Mouse (Mus musculus): ENCODE measurements around the gene Tgfbr1. TPM values are rescaled to one million over a fixed set of nuclear protein-coding genes. Genes with fewer than 3 reads are reported as not detected.

Gene Tgfbr1
- total RNA-seq, 1 experiment, result 31.7 TPM

GRCm38 (mm10) chr4:47311467-47311866 is 41.6 kb upstream of the Tgfbr1 start:
- no peak overlapping the region for H3K4me3 ChIP-seq (ENCODE audit: insufficient read depth in 1 of 2, low read depth in 1 of 2, low read length in 2 of 2, poor library complexity in 1 of 2, severe bottlenecking in 1 of 2)

GRCm38 (mm10) chr4:47311929-47312328 is 41.1 kb upstream of the Tgfbr1 start:
- H3K4me1 ChIP-seq (ENCODE audit: control insufficient read depth in 2 of 2, insufficient read depth in 2 of 2, low read length in 2 of 2, poor library complexity in 1 of 2), result no peaks in the 10 kb centered on the region
- DNase-seq (ENCODE audit: low read depth, low spot score), result no peak
- H3K9ac ChIP-seq (ENCODE audit: insufficient read depth, low read depth, low read length, poor library complexity, severe bottlenecking), result no peak overlapping the region
- no peak overlapping the region for H3K4me3 ChIP-seq (ENCODE audit: insufficient read depth in 1 of 2, low read depth in 1 of 2, low read length in 2 of 2, poor library complexity in 1 of 2, severe bottlenecking in 1 of 2)
- no peaks in the 10 kb centered on the region for H3K36me3 ChIP-seq (ENCODE audit: control insufficient read depth, insufficient read depth, low read length, poor library complexity, severe bottlenecking)
- H3K27ac ChIP-seq (ENCODE audit: insufficient read depth, low read depth, low read length, poor library complexity, severe bottlenecking), result no peak overlapping the region
- H3K9me3 ChIP-seq (ENCODE audit: control insufficient read depth, insufficient read depth, low read depth, low read length), result no peaks in the 10 kb centered on the region
- TF ChIP-seq MAFK (IDR thresholded peaks at IDR 0.05; ENCODE audit: insufficient read depth, low read depth, low read length) (no peak), ZNF384 (IDR thresholded peaks at IDR 0.05; ENCODE audit: low read depth, low read length) (no peak), CHD2 (IDR thresholded peaks at IDR 0.05; ENCODE audit: low read depth, low read length) (no peak), HCFC1 (IDR thresholded peaks at IDR 0.05; ENCODE audit: borderline replicate concordance, insufficient read depth, low read length) (no peak), ZC3H11A (IDR thresholded peaks at IDR 0.05; ENCODE audit: borderline replicate concordance, low read depth, low read length) (no peak)
- in situ Hi-C loops (cut with MboI; ENCODE audit: low sequenced_read_pairs in 2 of 2, unreplicated experiment in 2 of 2), result no loop called here

More at GRCm38 (mm10) chr4:47311467-47311866, 41.6 kb upstream of the Tgfbr1 start:
- Histone ChIP-seq H3K9me3 (ENCODE audit: control insufficient read depth, insufficient read depth, low read depth, low read length) (no peaks in the 10 kb centered on the region), H3K4me1 (ENCODE audit: control insufficient read depth in 2 of 2, insufficient read depth in 2 of 2, low read length in 2 of 2, poor library complexity in 1 of 2) (no peaks in the 10 kb centered on the region), H3K36me3 (ENCODE audit: control insufficient read depth, insufficient read depth, low read length, poor library complexity, severe bottlenecking) (no peaks in the 10 kb centered on the region), H3K27ac (ENCODE audit: insufficient read depth, low read depth, low read length, poor library complexity, severe bottlenecking) (no peak overlapping the region), H3K9ac (ENCODE audit: insufficient read depth, low read depth, low read length, poor library complexity, severe bottlenecking) (no peak overlapping the region)
- in situ Hi-C loops (cut with MboI; ENCODE audit: low sequenced_read_pairs in 2 of 2, unreplicated experiment in 2 of 2), result no loop called here
- DNase-seq (ENCODE audit: low read depth, low spot score), result no peak
- TF ChIP-seq ZNF384 (IDR thresholded peaks at IDR 0.05; ENCODE audit: low read depth, low read length), result no peak
- TF ChIP-seq HCFC1 (IDR thresholded peaks at IDR 0.05; ENCODE audit: borderline replicate concordance, insufficient read depth, low read length), result no peak

- no peak for DNase-seq (ENCODE audit: low read depth, low spot score)
- in situ Hi-C loops (cut with MboI; ENCODE audit: low sequenced_read_pairs in 2 of 2, unreplicated experiment in 2 of 2), result no loop called here
Observed at GRCm38 (mm10) chr4:47312676-47313075, 40.3 kb upstream of the Tgfbr1 start.

GRCm38 (mm10) chr4:47313710-47314410 is 39.2 kb upstream of the Tgfbr1 start:
- Histone ChIP-seq H3K36me3 (ENCODE audit: control insufficient read depth, insufficient read depth, low read length, poor library complexity, severe bottlenecking) (no peaks in the 10 kb centered on the region), H3K4me3 (ENCODE audit: insufficient read depth in 1 of 2, low read depth in 1 of 2, low read length in 2 of 2, poor library complexity in 1 of 2, severe bottlenecking in 1 of 2) (no peak overlapping the region), H3K4me1 (ENCODE audit: control insufficient read depth in 2 of 2, insufficient read depth in 2 of 2, low read length in 2 of 2, poor library complexity in 1 of 2) (no peaks in the 10 kb centered on the region), H3K27ac (ENCODE audit: insufficient read depth, low read depth, low read length, poor library complexity, severe bottlenecking) (no peak overlapping the region), H3K9ac (ENCODE audit: insufficient read depth, low read depth, low read length, poor library complexity, severe bottlenecking) (no peak overlapping the region), H3K9me3 (ENCODE audit: control insufficient read depth, insufficient read depth, low read depth, low read length) (no peaks in the 10 kb centered on the region)
- no peak for TF ChIP-seq HCFC1 (IDR thresholded peaks at IDR 0.05; ENCODE audit: borderline replicate concordance, insufficient read depth, low read length)
- no peak for TF ChIP-seq MAFK (IDR thresholded peaks at IDR 0.05; ENCODE audit: insufficient read depth, low read depth, low read length)
- TF ChIP-seq ZC3H11A (IDR thresholded peaks at IDR 0.05; ENCODE audit: borderline replicate concordance, low read depth, low read length), result no peak
- no peak for TF ChIP-seq CHD2 (IDR thresholded peaks at IDR 0.05; ENCODE audit: low read depth, low read length)
- TF ChIP-seq ZNF384 (IDR thresholded peaks at IDR 0.05; ENCODE audit: low read depth, low read length), result no peak
- DNase-seq (ENCODE audit: low read depth, low spot score), result no peak
- in situ Hi-C loops (cut with MboI; ENCODE audit: low sequenced_read_pairs in 2 of 2, unreplicated experiment in 2 of 2), result no loop called here

More at GRCm38 (mm10) chr4:47312676-47313075, 40.3 kb upstream of the Tgfbr1 start:
- Histone ChIP-seq H3K9me3 (ENCODE audit: control insufficient read depth, insufficient read depth, low read depth, low read length) (no peaks in the 10 kb centered on the region), H3K36me3 (ENCODE audit: control insufficient read depth, insufficient read depth, low read length, poor library complexity, severe bottlenecking) (no peaks in the 10 kb centered on the region), H3K27ac (ENCODE audit: insufficient read depth, low read depth, low read length, poor library complexity, severe bottlenecking) (no peak overlapping the region), H3K4me3 (ENCODE audit: insufficient read depth in 1 of 2, low read depth in 1 of 2, low read length in 2 of 2, poor library complexity in 1 of 2, severe bottlenecking in 1 of 2) (no peak overlapping the region), H3K4me1 (ENCODE audit: control insufficient read depth in 2 of 2, insufficient read depth in 2 of 2, low read length in 2 of 2, poor library complexity in 1 of 2) (no peaks in the 10 kb centered on the region), H3K9ac (ENCODE audit: insufficient read depth, low read depth, low read length, poor library complexity, severe bottlenecking) (no peak overlapping the region)
- TF ChIP-seq HCFC1 (IDR thresholded peaks at IDR 0.05; ENCODE audit: borderline replicate concordance, insufficient read depth, low read length) (no peak), CHD2 (IDR thresholded peaks at IDR 0.05; ENCODE audit: low read depth, low read length) (no peak), ZNF384 (IDR thresholded peaks at IDR 0.05; ENCODE audit: low read depth, low read length) (no peak), ZC3H11A (IDR thresholded peaks at IDR 0.05; ENCODE audit: borderline replicate concordance, low read depth, low read length) (no peak), MAFK (IDR thresholded peaks at IDR 0.05; ENCODE audit: insufficient read depth, low read depth, low read length) (no peak)
